Mouse (Mus musculus): ENCODE measurements around the gene Xab2.
"Not testable (repeated sequence)": the region's sequence is repeated elsewhere in the genome, so short reads cannot be mapped to it uniquely, and the experiment has no call there.

Xab2 gene

DNA sequence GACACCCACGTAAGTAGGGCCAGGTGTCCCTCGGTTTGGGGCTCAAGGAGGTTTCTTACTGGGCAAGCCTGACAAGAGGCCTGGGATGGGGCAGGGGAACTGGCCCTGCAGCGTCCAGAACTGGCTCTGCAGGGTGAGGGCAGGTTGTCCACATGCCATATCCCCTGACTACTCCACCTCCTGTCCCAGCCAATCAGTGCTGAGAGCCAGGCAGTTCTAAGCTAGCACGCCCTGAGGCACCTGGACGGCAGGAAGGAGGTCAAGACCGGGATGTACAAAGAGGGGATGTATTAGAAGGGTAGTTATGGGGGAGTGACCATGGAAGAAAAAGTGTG, 11.3 kb downstream of the Xab2 start:
- DNase-seq (ENCODE audit: inconsistent age in 2 of 2, low spot score in 1 of 2): no peak

DNA sequence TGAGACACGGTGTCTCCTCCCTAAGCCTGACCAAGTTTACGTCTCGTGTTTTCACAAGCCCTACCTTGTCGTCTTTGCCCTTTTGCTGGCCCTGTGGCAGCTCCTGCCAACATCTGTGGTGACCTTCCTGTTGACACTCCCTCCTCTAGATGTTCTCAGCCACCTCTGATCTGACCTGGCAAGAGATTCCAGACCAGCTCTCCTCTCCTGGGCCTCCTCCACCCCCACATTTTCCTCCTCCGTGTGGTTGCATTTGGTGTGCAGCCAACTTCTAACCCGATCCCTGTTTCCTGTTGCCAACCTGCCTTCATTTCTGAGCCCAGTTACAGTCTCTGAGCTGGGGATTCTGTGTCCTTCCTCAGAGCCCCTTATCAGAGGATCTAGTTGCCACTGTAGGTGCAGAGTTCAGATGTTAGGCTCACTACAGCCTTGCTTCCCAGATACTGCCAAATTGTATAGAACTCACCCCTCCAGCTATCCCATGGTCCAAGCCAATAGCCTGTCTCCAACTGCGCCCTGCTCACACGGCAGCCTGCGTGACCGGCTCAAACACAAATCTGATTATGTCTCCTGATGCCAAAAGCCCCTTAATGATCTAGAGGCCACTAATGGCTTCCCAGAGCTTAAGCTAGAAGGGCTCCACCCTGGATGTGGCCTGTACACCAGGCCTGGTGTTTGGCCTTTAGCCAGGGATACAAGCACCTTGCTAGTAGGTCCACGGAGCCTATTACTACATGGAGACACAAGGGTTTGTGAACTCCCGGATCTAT, 11.9 kb downstream of the Xab2 start:
- peak in 1 of 2 experiments; percentile 72 for DNase-seq (ENCODE audit: inconsistent age in 2 of 2, low spot score in 1 of 2)

DNA sequence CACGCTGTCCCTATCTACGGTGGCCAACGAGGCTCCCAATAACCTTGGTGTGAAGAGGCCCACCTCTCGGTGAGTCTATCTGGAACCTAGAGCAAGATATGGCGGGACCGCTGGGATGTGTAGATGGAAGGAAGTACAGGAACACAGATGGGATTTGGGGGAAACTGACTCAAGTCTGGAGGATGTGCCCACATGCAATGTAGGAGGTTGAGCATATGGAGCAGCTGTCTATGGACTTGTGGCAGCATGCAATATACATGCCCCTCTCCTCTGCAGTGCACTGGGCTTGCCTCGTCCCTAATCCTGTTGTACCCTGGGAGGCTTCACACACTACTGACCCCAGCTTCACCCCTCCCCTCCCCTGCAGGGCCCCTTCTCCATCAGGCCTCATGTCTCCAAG, 13.3 kb downstream of the Xab2 start:
- no peak for DNase-seq (ENCODE audit: inconsistent age in 2 of 2, low spot score in 1 of 2)

DNA sequence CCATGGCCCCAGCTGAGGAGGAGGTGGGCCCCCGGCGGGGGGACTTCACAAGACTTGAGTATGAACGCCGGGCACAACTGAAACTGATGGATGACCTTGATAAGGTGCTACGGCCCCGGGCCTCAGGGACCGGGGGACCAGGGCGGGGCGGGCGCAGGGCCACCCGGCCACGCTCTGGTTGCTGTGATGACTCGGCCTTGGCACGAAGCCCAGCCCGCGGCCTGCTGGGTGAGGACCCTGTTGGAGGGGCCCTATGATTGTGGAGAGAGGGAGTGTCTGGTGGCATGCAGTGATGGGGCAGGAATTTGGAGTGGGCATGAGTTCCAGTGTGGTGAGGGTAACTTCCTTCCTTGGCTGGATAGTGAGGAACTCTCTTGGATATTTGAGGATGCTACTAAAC, 14.5 kb downstream of the Xab2 start:
- DNase-seq (ENCODE audit: inconsistent age in 2 of 2, low spot score in 1 of 2): peak; percentile 41 to 58

DNA sequence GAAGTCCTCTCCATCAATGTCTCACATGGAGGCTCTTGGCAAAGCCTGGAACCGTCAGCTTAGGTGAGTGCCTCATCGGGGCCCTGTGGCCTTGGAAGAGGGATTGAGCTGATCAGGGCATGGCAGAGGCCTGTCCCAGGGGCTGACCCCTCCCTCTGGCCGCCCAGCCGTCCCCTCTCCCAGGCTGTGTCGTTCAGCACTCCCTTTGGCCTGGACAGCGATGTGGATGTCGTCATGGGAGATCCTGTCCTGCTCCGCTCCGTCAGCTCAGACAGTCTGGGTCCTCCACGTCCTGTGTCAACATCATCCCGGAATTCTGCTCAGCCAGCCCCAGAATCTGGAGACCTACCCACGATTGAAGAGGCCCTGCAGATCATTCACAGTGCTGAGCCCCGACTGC, 17.7 kb downstream of the Xab2 start:
- DNase-seq (ENCODE audit: inconsistent age in 2 of 2, low spot score in 1 of 2): no peak

DNA sequence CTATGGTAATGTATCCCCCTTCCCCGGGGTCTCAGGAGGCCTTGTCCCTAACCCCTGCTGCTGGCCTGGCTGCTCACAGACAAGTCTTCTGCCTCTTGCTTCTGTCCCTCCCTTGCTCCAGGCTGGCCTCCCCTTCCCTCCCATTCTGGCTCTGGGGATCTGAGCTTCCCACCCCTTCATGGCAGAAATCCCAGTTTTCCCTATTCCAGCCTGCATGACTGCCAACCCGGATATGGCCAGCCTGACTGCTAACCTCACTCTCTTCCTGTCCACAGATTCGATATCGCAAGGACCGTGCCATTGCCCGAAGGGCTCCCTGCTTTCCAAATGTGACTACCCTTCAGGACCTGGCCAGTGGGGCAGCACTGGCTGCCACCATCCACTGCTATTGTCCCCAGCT, 20.7 kb downstream of the Xab2 start:
- no peak for DNase-seq (ENCODE audit: inconsistent age in 2 of 2, low spot score in 1 of 2)

DNA sequence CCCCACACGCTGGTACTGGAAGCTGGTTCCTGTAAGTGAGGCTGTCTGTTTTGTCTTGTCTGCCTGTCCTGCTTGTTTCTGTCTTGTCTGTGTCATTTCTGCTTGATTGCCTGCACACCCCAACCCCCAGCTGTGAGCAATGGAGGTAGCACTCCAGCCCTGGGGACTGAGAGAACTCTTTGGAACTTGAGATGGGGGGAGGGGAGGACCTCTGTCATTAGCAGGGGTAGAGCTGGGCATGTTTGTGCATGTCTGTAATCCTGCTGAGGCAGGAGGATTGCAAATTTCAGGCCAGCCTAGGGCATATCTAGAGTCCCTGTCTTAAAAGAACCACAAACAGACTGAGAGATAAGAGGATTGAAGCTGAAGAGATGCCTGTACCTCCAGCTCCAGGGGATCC, 21.9 kb downstream of the Xab2 start:
- DNase-seq (ENCODE audit: inconsistent age in 2 of 2, low spot score in 1 of 2): no peak

DNA sequence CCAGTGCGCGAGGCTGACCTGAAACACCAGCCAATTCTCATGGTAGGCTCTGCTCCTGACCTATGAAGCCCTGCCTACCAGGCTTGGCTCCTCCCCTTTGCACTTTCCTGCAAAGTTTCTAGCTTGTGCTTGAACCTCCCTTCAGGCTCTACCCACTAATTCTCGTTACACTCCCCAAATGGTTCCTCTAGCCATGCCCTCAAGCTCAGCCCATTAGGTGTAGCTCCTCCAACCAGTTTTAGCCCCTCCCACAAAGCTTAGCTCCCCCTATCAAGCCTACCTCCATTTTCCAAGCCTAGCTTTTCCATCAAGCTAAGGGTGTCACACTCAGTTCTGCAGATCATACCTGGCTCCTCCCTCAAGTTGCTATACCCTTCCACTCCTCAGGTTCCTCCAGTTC, 23.1 kb downstream of the Xab2 start:
- DNase-seq (ENCODE audit: inconsistent age in 2 of 2, low spot score in 1 of 2): no peak

DNA sequence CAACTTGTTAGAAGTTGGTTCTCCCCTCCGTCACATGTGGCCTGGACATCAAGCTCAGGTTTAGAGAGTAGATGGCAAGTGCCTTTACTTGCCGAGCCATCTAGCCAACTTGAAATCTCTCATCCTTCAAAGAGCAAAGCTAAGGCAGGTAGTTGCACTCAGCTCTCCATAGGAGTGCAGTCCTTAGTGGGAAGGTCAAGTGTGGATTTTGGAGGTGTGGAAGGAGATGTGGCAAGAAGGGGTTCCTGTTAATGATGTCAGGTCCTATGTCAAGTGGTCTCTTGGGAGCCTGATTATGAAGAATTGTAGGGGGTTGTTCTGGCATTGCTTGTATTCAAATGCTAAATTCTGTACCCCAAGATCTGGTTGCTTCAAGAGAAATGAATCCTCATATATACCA, 26.6 kb downstream of the Xab2 start:
- no peak for DNase-seq (ENCODE audit: inconsistent age in 2 of 2, low spot score in 1 of 2)

DNA sequence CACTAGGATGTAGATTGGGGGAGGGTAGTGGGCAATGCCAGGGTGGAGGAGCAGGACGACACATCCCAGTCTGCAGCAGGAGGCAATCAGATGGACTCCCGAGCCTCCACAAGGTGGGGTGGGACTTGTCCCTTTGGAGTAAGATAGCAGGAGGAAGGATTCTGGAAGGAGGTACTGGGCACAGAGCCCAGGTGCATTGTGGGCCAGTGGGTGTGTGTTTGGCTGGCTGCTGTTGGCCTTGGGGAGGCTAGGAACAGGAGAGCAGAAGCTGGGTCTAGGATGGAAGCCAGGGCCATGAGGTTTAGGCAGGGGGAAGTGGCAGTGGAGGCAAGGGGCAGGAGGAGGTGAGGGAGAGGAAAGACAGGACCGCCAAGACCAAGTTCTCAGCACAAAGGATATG, 27.6 kb downstream of the Xab2 start:
- peak; percentile 45 to 68 for DNase-seq (ENCODE audit: inconsistent age in 2 of 2, low spot score in 1 of 2)

DNA sequence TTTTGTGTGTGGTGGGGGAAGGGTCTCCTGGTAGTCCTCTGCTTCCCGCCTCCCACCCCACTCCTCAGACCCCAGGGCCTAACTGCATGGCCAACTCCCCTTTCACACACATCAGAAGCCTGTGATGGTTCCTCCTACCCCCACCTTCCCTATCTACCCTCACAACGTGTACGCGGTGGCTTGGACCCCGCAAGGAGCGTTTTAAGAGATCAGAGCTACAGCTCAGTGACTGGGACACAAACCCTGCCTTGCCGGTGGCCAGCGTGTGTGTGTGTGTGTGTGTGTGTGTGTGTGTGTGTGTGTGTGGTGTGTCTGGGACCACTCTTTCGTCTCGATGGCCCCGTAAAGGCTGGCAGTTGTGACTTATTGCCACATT, 32.9 kb downstream of the Xab2 start:
- no peak for DNase-seq (ENCODE audit: inconsistent age in 2 of 2, low spot score in 1 of 2)

DNA sequence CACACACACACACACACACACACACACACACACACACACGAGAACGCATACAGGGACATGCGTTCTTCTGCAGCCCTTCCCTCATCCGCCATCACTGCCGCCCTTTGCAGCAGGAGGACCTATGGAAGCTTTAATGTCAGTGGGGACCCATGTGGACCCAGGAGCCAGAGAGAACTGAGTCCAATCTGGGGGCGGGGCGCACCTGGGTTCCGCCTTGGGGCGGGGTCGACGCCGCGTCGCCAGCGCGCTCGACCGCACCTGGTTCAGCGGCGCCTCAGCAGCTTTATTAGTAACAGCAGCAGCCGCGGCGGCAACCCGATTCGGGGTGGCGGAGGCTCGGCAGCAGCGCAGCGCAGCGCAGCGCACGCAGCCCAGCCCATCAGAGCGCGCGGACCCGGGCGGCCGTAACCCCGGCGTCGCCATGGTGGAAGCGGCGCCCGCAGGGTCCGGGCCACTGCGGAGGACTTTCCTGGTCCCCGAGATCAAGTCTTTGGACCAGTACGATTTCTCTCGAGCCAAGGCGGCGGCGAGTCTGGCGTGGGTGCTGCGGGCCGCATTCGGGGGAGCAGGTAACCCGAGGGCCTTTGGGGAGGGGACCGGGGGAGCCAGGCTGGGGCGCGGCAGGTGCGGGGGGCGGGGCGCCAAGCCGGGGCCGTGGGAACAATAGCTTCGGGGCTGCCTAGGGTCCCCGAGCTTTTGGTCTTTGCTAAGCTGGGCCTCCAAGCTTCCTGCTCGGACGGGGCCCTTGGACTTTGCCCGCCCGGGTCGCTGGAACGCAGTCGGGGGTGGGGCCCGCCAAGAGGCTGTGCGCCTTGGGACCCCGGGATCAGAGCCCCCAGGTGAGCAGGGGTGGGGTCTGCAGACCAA, 33.5 kb downstream of the Xab2 start:
- peak; percentile 67 to 79 for DNase-seq (ENCODE audit: inconsistent age in 2 of 2, low spot score in 1 of 2)

DNA sequence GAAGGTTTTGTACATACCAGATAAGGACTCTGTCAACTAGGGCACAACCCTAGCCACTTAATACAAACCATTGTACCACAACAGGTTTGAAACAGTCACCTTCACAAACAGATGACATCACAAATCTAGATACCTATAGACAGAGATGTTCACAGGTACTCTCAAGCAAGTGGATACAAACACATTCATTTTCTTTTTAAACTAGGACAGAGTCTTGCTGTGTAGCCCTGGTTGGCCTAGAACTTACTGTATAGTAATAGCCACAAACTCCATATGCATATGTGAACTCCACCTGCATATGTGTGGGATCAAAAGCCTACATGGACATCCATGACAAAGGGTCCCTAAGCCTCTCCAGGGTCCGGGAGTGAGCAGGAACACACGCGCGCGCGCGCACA, 34.1 kb downstream of the Xab2 start, which contains the start of gene Camsap3:
TSS of gene Camsap3 (plus strand) at position 301 of the 398 bp plus-strand sequence.
- no peak for DNase-seq (ENCODE audit: inconsistent age in 2 of 2, low spot score in 1 of 2)

DNA sequence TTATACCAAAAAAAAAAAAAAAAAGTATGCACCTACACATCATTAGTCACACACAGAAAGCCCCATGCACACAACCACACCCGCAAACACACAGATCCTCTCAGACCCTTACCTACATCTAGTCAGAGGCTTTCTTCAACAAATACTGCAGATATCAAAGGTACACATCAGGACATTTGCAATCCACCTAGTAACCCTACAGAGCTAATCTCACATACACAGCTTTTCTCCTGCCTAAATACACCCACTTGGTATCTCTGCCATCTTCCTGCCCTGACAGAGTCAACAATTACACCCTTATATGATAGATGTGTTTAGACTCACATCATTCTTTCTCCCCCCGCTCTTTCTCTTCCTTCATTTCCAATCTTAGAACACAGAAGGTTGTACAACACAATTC, 34.7 kb downstream of the Xab2 start:
- DNase-seq (ENCODE audit: inconsistent age in 2 of 2, low spot score in 1 of 2): no peak

DNA sequence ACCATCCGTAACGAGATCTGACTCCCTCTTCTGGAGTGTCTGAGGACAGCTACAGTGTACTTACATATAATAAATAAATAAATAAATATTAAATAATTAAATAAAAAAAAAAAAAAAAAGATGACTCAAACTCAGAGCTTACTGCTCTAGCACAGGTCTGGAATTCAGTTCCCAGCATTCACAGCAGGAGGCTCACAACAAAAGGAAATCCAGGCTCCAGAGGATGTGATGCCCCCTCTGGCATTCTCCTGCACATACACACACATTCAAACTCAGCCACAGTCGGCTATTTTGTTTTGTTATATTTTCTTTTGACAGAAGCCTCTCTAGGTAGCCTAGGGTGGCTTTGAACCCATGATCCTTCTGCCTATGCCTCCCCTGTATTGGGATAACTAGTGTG, 39.2 kb downstream of the Xab2 start:
- DNase-seq (ENCODE audit: inconsistent age in 2 of 2, low spot score in 1 of 2): not testable (repeated sequence)

DNA sequence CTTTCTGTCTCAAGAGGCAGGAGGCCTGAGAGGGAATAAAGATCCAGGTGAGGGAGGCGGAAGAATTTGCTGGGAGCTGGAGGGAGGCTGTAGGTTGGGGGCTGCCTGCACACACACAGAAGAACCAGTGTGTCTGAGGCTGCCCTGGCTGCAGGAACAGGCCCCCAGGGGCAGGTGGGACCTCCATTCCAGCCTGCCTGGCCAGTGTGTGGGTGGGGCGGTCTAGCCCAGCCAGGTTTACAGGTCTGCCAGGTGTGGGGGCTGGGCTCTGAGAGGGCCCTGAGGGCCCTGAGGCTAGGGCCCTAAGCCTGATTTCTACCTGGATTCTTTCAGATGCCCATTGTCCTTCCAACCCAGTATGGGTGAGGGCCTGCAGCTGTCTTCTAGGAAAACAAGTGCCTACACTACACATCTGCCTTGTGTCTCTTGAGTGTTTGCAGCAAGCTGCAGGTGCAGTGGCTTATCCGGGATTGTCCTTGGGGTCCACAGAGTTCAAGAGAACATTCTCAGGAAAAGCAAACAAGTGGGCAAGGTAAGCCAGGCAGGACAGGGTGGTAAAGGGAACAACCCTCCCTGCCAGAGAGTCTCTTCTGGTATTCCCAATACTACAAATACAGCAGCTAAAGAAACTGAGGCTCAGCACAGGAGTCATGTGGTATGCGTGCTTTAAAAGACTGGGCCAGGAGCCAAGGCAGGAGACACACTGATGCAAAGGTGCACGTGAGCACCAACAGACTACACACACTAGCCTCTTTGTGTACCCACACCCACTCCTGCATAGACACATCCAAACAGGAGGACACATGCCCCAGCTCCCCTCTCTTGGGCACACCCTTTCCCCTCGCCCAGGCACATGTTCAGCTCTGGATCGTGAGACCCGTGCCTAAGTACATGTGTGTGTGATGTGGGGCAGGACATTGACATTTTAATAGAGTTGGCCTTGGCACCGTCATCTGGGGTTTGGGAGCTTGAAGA, 41.4 kb downstream of the Xab2 start:
- DNase-seq (ENCODE audit: inconsistent age in 2 of 2, low spot score in 1 of 2): no peak

DNA sequence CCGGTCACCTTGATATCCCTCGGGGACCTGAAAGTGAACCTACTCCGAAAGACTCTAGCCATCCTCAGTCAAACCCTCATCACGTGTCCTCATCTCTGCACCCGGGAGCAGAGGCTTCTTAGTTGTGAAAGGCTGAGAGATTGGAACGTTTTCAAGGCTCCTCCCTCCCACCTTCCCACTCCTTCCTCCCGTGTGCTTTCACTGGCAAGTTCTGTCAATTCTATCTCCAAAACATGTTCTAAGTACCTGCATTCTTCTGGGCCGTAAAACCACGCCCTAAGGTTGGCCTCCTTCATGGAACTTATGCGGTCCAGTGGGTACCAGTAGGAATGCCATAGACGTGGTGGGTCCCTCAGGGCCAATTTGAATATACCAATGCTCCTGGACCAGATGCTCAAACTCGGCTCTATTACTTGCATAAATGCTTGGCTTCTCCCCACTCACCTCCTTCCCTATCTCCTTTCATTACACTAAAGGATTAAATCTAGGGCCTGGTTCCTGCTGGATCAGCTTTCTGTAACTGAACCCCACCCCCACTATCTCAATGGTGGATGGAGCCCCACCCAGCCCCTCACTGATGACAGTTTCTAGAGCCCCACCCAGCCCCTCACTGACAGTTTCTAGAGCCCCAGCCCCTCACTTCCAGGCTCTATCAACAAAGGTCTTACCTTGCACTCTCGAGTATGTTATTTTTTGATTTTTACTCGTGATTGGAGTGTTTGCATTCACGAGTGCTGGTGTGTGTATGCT, 44.7 kb downstream of the Xab2 start:
- DNase-seq (ENCODE audit: inconsistent age in 2 of 2, low spot score in 1 of 2): no peak

DNA sequence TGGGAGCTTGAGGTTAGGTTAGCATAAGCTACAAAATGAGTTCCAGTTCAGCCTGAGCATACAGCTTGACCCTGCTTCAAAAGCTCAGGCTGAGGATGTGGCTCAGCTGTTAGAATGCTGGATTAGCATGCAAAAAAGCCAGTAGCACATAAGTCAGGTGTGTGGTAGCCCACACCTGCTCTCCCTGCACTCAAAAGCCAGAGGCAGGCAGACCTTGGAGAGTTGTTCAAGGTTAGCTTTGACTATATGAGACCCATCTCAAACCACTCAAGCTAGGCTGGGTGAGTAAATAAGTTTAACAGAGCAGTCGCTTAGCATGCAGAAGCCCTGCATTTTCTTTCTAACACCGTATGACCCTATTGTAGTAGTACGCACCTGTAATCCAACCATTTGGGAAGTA, 46.6 kb downstream of the Xab2 start:
- no peak for DNase-seq (ENCODE audit: inconsistent age in 2 of 2, low spot score in 1 of 2)

DNA sequence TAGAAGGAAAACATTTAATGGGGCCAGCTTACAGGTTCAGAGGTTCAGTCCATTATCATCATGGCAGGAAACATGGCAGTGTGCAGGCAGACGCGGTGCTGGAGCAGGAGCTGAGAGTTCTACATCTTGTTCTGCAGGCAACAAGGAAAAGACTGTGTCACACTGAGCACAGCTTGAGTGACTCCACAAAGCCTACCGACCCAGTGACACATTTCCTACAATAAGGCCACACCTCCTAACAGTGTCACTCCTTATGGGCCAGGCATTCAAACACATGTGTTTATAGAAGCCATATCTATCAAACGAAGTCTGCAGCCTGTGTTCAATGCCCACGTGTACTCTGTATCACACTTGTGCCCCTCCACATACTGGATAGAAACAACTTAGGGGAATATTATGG, 51.3 kb downstream of the Xab2 start:
- no peak for DNase-seq (ENCODE audit: inconsistent age in 2 of 2, low spot score in 1 of 2)

DNA sequence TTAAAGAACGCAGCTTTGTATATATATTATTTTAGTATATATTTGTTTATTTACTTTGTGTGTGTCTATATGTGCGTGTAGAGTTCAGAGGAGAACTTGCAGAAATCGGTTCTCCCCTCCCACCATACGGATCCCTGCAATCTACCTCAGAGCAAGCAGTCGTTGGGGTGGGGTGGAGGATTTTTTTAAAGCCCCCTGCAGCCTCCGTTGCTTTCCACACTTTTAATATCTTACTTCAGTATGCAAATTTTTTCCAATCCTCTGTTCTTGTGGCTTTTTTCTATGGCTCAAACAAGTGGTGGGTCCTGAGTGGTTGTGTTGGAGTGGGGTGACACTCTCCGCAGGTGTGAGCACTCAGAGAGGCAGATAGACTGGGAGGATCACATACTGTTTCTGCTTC, 52.7 kb downstream of the Xab2 start:
- no peak for DNase-seq (ENCODE audit: inconsistent age in 2 of 2, low spot score in 1 of 2)
